Mouse (Mus musculus): ENCODE data around the gene Rnf208. TPM values are rescaled to one million over a fixed set of nuclear protein-coding genes. Genes with fewer than 3 reads are reported as not detected.

Rnf208 gene
- polyA plus RNA-seq (2015; fragmentation: Nextera tagmentation; extraction: Ambion mirVana), result 6.1 and 6.2 TPM in 2 replicates

DNA sequence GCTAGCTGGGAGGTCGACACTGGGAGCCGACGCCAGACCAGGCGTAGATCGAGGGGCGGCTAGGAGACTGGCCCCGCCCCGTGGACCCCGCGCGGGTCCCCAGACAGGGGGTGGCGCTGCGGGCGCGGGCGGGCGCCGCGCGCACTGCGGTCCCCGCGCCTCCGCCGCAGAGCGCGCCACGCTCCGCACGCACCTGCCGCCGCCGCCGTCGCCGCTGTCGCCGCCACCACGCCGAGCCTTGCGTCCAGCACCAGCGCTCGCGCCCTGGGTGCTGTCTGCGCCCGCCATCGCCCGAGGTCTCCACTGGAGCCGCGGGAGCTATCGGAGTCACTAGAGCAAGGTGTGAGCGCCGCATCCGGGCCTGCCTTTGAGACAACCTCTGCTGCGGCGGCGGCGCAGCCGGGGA is at the start of gene Rnf208, which contains the start of gene Cysrt1:
Gene Rnf208 (plus strand): TSS at position 155 of the 406 bp plus-strand sequence.
Gene Cysrt1 (minus strand): TSS at position 352 of the 406 bp plus-strand sequence.

DNA sequence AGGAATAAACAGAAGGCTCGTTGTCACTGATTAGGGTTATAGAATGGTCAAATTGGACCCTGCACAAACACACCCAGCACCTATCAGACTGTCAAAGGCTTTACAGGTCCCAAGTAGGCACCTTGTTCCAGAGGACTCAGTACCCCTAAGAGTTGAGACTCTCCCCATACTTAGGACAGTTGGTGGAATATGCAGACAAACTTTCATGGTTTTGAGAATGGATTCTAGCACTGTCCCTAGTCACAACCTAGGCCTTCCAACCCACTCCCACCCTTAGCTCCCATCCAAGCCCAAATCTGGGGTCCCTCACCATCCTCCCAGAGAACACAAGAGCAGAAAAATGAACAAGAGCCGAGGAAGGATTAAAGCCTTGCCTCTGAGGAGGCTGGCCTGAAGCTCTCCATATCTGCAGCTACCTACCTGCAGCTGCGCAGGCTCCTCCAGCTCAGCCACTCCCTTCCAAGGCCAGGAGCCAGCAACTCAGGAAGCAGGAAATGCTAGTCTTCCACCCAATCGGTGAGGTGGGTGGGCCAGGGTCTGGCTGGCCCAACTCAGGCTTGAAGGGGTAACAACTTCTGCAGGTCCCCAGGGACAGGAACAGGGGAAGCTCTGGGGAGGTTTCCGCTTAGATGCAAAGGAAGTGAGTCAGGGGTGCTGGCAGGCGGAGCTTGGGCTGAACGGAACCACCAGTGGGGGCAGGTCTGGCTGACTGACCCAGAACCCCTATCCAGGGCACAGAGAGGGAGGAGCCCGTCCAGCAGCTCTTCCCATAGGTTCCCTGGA is 45.7 kb upstream of the Rnf208 start, which contains the start of gene Tor4a:
Gene Tor4a (minus strand): TSS at position 715 of the 783 bp plus-strand sequence.

DNA sequence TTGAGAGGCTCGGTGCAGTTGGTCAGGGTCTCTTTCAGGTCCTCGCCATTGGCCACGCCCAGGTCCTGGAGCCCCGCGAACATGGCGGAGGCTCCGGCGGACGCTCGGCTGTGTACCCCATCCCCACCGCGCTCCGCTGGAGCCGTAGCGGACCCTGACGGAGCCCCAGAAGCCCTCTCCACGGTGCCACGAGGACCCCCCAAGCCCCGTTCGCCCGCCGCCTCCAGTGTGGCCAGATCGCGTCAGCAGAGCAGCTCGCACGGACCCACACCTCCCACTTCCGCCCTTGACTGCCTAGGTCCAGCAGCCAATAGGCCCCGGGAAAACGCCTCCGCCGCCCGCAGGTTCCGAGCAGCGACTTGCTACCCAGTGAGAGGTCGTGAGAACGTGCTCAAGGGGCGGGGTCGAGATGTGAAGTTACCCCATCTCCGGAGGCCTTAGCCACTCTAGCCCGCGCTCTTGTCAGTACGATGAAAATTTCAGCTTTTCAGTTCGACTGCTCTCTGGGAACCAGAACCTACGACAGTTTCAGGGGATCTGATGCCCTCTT is 30.9 kb upstream of the Rnf208 start, which contains the start of gene Nelfb:
Gene Nelfb (minus strand): TSS at position 369 of the 550 bp plus-strand sequence.

DNA sequence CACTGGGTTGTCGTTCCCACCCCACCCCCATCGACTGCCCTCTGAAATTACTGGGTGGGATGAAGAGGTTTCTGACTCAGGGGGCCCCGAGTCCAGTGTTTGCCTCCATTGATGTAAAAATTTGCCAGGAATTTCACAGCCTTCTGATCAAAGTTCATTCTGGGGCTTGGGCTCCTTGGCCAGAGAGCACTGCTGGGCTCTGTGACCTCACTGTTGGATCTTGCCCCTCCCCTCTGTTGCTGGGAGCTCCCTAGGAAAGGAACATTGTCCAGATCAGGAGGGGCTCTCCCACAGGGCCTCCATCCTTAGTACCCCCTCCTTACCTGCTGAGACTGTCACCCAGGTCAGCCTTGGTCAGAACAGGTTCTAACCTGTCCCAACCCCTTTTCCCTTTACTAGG is 27.6 kb upstream of the Rnf208 start, which contains the start of gene Stpg3:
Gene Stpg3 (minus strand): TSS at position 194 of the 400 bp plus-strand sequence.

DNA sequence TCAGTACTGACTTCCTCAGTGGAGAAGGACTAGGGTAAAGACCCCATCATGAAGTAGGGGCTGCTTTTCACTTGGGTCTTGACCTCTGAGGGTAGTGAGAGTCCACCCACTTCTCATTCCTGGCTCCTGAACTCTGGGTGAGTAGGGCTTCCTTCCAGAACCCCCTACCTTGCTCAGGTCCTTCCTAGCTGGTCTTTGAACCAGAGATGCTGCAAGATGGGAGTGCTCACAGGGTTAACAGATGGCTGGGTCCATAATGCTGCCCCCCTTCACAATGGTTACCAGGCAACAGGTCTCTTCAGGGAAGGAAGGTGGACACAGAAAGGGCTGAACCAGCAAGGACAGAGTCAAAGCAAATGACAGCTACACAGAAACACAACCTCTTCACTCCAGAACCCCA is 23.6 kb upstream of the Rnf208 start, which contains the start of gene Fam166a:
Gene Fam166a (plus strand): TSS at position 301 of the 400 bp plus-strand sequence.

DNA sequence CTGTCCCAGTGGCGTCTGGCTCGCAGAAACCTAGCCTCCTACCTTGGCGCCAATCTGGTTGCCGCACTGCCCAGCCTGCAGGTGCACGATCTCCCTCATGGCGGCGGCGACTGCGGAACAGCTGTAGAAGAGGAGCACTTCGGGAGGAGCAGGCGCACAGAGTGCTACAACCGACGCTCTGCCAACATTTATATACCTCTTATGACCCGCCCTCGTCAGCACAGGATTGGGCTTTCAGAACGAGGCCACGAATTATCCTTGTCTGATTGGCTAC is 17.6 kb upstream of the Rnf208 start, which contains the start of gene Tubb4b:
Gene Tubb4b (minus strand): TSS at position 211 of the 274 bp plus-strand sequence.

DNA sequence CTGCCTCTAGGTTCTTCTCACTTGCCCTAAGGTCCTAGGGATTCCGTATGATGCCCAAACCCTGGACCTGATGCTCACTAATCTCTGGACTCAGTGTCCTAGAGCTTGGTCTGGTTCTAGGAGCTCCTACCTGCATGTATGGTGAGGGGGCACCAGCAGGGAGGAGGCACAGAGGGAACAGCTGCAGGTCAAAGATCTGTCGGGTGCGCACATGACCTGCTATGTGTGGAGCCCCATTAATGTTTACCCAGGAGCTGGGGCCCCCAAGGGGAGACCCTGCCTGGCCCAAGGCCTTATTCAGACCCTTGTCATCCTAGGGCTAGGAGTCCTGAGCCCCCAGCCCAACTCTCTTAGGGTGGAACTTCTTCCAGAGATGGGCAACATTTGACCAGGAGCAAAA is 8.0 kb upstream of the Rnf208 start, which contains the start of gene Slc34a3:
Gene Slc34a3 (minus strand): TSS at position 315 of the 400 bp plus-strand sequence.

DNA sequence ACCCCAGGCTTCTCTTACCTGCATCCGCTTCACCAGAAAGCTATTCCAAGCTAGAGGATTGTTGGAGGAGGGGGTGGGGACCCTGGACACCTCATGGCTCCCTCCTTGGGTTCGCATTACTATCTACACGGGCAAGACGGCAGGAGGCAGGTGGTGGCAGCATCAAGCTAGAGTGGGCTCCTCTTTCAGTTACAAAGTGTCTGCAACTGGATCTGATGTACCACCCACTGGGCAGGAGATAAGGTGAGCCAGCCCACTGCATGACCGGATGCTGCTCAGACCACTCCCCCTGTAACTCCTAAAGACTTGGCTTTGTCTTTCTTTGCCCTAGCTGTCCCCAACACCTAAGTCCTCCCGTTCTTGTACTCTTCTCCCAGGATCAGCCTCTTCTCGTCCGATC is 5.4 kb upstream of the Rnf208 start, which contains the start of gene Rnf224:
Gene Rnf224 (minus strand): TSS at position 174 of the 400 bp plus-strand sequence.

DNA sequence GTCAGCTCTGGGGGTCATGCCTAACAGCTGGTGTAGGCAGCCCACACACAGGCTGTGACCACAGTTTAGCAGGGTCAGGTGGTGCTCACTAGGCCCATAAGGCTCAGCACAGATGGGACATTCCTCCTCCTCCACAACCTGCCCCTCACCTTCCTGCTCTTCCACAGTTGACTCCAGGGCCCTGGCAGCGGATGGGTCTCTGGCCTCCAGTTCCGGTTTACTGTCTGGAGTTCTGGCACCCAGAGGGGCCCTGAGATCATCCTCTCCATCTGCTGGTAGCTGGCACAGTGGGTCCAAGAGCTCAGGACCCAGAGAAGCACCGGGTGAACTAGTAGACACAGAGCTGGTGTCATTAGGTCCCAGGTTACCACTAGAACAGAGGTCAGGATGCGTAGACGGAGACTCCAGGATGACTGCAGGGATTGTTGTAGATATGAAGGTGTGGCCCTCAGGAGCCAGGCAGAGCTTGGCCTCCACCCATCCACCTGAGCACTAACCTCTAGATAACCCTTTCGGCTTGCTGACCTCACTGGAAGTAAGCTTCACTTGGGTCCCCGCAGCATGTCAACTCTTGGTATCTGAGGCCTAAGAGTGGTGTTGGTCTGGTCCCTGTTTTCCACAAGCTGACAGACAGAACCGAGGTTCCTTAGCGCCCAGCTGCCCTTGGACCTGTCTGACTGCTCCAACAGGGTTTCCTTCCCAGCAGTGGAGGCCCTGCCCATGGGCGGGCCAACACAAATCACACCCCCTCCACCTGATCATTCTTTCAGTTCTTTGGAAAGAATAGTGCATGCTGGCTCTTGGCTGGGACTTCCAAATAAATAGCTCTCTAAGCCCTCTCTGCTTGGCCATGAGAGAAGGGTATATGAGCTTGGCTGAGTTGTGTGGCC is 4.4 kb downstream of the Rnf208 start, which contains the start of gene AL732309.1:
Gene AL732309.1 (minus strand): TSS at position 681 of the 890 bp plus-strand sequence.

DNA sequence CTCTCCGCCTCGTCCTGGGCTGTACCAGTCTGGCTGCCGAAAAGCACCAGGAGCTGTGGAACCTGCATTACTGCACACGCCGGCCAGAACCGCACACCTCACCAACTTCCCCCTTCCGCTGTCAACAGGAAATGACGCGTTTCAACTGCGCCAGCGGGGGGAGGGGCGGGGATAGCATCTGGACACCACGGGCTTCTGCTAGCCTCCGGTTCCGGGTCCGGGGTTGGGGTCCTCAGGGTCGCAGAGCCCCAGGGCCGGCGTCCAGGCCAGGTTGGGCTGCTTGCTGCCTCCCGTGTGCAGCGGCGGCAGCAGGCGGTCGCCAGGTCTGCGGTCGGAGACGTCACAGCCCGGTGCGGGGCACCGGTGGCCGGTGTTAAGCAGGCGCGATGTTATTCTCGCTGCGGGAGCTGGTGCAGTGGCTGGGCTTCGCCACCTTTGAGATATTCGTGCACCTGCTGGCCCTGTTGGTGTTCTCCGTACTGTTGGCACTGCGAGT is 13.3 kb downstream of the Rnf208 start, which contains the start of gene Tmem203:
Gene Tmem203 (plus strand): TSS at position 156 of the 496 bp plus-strand sequence.

DNA sequence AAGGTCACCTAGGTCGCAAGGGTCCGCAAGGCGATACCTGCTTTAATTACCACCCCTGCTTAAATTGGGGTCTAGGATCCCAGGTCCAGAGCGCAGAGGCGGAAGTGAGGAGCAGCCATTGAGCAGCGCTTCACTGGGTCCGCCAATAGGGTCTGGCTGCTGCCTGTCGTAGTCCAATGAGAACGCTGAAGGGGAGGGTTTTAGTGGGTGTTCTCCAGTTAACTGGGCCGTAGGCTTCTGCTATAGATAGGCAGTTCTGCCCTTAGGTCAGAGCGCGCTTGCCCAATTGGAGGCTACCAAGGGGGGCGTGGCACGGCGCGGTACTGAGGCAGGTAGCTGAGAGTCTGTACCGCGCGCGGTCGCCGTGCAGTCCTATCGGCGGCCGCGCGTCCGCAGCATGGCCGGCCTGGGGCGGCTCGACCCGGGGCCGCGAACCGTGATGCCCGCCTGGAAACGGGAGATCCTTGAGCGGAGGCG is 20.3 kb downstream of the Rnf208 start, which contains the start of gene Tprn:
Gene Tprn (plus strand): TSS at position 328 of the 477 bp plus-strand sequence.

DNA sequence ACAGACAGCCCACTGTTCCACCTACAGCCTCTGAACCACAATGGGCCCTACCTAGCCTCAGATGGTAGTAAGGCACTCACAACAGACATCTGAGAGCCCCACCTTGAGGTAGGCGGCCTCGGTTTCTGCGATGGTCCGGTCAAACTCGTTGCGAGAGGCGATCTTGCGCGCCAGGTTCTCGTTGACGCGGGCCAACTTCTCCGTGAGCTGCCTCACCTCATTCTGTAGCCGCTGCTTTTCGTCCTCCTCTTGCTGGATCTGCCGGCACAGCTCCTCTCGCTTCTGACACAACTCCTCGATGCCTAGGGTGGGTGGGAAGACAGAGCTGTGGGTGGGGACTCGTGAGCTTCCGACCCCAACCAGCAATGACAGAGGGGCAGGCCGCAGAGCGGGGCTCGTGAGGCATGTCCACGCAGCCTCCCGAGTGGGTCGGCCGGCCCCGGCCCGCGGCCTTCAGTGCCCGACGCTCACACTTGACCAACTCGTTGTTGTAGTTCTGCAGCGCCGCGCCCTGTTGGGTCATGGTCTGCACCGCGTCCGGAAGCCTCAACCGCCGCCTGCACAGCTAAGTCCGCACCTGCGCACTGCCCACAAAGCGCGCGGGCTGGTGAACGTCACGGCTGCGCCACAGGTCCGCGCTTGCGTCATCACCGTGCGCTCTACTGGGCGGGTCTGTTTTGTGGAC is 29.9 kb downstream of the Rnf208 start, which contains the start of the genes Ssna1 and Anapc2:
Gene Ssna1 (minus strand): TSS at position 612 of the 685 bp plus-strand sequence.
Gene Anapc2 (plus strand): TSS at position 652 of the 685 bp plus-strand sequence.

DNA sequence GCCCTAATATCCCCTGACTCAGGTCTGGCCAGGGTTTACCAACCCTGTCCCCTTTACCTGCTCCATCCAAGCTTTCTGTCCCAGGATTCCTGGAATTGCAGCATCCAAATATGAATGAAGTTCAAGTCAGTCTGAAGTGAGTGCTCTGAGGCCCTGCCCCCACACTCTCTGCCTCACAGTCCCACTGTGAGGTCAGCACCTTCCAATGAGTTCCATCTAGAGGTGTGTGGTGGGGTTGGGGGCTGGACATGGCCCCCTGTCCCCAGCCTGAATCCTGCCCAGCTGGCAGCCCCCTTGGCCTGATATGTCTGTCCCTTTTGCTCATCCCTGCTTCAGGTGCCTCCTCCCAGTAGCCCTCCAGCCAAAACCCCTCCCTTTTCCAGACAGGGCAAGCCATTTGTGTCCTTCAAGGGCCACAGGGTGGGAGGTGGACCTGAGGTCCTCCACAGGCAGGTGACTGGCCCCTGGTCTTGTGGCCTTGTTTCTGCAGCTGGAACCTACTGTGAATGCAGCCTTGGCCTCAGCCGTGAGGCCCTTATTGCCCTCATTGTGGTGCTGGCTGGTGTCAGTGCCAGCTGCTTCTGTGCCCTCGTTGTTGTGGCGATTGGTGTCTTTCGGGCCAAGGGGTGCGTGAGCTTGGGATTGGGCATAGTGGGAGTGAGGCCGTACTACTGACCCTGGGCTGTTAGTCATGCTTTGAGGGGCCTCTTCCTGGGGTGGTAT is 46.0 kb downstream of the Rnf208 start, which contains the start of gene Tmem210:
Gene Tmem210 (plus strand): TSS at position 219 of the 723 bp plus-strand sequence.

DNA sequence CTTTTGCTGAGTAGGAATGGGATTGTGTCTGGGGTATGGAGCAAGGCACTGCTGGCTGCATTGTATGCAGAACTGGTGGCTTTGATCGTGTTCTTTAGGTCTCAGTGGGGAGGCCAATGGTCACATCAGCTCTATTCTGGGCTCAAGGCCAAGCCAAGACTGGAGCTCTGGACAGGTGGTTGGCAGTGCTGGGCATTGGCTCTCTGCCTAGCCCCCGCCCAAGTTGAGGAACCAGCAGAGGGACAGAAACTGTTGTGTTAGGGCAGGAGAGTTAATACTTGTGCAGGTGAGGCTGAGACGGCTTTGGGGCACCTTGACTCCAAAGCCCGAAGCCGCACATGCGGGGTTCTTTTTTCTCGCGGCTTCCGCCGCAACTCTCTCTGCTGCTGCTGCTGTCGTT is 47.6 kb downstream of the Rnf208 start, which contains the start of gene Lrrc26:
Gene Lrrc26 (plus strand): TSS at position 265 of the 400 bp plus-strand sequence.

Other genes with a start within 250 kb of the Rnf208 start
- 35.9 and 40.2 TPM in 2 replicates for gene Nsmf, start 187.9 kb upstream of the Rnf208 start, polyA plus RNA-seq (2015; fragmentation: Nextera tagmentation; extraction: Ambion mirVana)
- gene Entpd8, start 162.0 kb upstream of the Rnf208 start, polyA plus RNA-seq (2015; fragmentation: Nextera tagmentation; extraction: Ambion mirVana), result not detected in 2 replicates
- gene Noxa1, start 147.1 kb upstream of the Rnf208 start, polyA plus RNA-seq (2015; fragmentation: Nextera tagmentation; extraction: Ambion mirVana), result 0.23 and 0.29 TPM in 2 replicates
- 11.0 and 13.9 TPM in 2 replicates for gene Nrarp, start 61.5 kb upstream of the Rnf208 start, polyA plus RNA-seq (2015; fragmentation: Nextera tagmentation; extraction: Ambion mirVana)
- gene Tor4a, start 45.4 kb upstream of the Rnf208 start, polyA plus RNA-seq (2015; fragmentation: Nextera tagmentation; extraction: Ambion mirVana), result 11.9 and 14.0 TPM in 2 replicates
- gene Nelfb, start 30.8 kb upstream of the Rnf208 start, polyA plus RNA-seq (2015; fragmentation: Nextera tagmentation; extraction: Ambion mirVana), result 52.2 and 57.0 TPM in 2 replicates
- not detected in 2 replicates for gene Stpg3, start 27.6 kb upstream of the Rnf208 start, polyA plus RNA-seq (2015; fragmentation: Nextera tagmentation; extraction: Ambion mirVana)
- not detected in 2 replicates for gene Fam166a, start 23.5 kb upstream of the Rnf208 start, polyA plus RNA-seq (2015; fragmentation: Nextera tagmentation; extraction: Ambion mirVana)
- gene Tubb4b, start 17.6 kb upstream of the Rnf208 start, polyA plus RNA-seq (2015; fragmentation: Nextera tagmentation; extraction: Ambion mirVana), result 397 and 469 TPM in 2 replicates
- gene Slc34a3, start 7.9 kb upstream of the Rnf208 start, polyA plus RNA-seq (2015; fragmentation: Nextera tagmentation; extraction: Ambion mirVana), result not detected in 2 replicates
- 0.10 TPM in 1 of 2 replicates, not detected in the other for gene Rnf224, start 5.5 kb upstream of the Rnf208 start, polyA plus RNA-seq (2015; fragmentation: Nextera tagmentation; extraction: Ambion mirVana)
- 10.0 and 10.6 TPM in 2 replicates for gene Cysrt1, start 197 bp downstream of the Rnf208 start, polyA plus RNA-seq (2015; fragmentation: Nextera tagmentation; extraction: Ambion mirVana)
- gene AL732309.1, start 4.6 kb downstream of the Rnf208 start, polyA plus RNA-seq (2015; fragmentation: Nextera tagmentation; extraction: Ambion mirVana), result 7.6 and 8.0 TPM in 2 replicates
- gene Tmem203, start 13.2 kb downstream of the Rnf208 start, polyA plus RNA-seq (2015; fragmentation: Nextera tagmentation; extraction: Ambion mirVana), result 35.6 and 37.6 TPM in 2 replicates
- 6.5 and 7.2 TPM in 2 replicates for gene Tprn, start 20.4 kb downstream of the Rnf208 start, polyA plus RNA-seq (2015; fragmentation: Nextera tagmentation; extraction: Ambion mirVana)
- gene Ssna1, start 30.2 kb downstream of the Rnf208 start, polyA plus RNA-seq (2015; fragmentation: Nextera tagmentation; extraction: Ambion mirVana), result 137 and 141 TPM in 2 replicates
- 88.7 and 91.4 TPM in 2 replicates for gene Anapc2, start 30.2 kb downstream of the Rnf208 start, polyA plus RNA-seq (2015; fragmentation: Nextera tagmentation; extraction: Ambion mirVana)
- gene Tmem210, start 45.9 kb downstream of the Rnf208 start, polyA plus RNA-seq (2015; fragmentation: Nextera tagmentation; extraction: Ambion mirVana), result not detected in 2 replicates
- gene Lrrc26, start 47.7 kb downstream of the Rnf208 start, polyA plus RNA-seq (2015; fragmentation: Nextera tagmentation; extraction: Ambion mirVana), result 0.97 and 0.98 TPM in 2 replicates
- 2.3 and 3.2 TPM in 2 replicates for gene Grin1, start 76.9 kb downstream of the Rnf208 start, polyA plus RNA-seq (2015; fragmentation: Nextera tagmentation; extraction: Ambion mirVana)
- gene Man1b1, start 90.1 kb downstream of the Rnf208 start, polyA plus RNA-seq (2015; fragmentation: Nextera tagmentation; extraction: Ambion mirVana), result 32.5 and 37.0 TPM in 2 replicates
- gene Dpp7, start 114.1 kb downstream of the Rnf208 start, polyA plus RNA-seq (2015; fragmentation: Nextera tagmentation; extraction: Ambion mirVana), result 13.1 and 14.8 TPM in 2 replicates
- 34.1 and 37.0 TPM in 2 replicates for gene Uap1l1, start 123.4 kb downstream of the Rnf208 start, polyA plus RNA-seq (2015; fragmentation: Nextera tagmentation; extraction: Ambion mirVana)
- gene Sapcd2, start 130.1 kb downstream of the Rnf208 start, polyA plus RNA-seq (2015; fragmentation: Nextera tagmentation; extraction: Ambion mirVana), result 5.6 and 5.9 TPM in 2 replicates
- gene Entpd2, start 153.6 kb downstream of the Rnf208 start, polyA plus RNA-seq (2015; fragmentation: Nextera tagmentation; extraction: Ambion mirVana), result 38.2 and 39.1 TPM in 2 replicates
- gene Npdc1, start 157.1 kb downstream of the Rnf208 start, polyA plus RNA-seq (2015; fragmentation: Nextera tagmentation; extraction: Ambion mirVana), result 58.9 and 59.9 TPM in 2 replicates
- gene Fut7, start 181.0 kb downstream of the Rnf208 start, polyA plus RNA-seq (2015; fragmentation: Nextera tagmentation; extraction: Ambion mirVana), result 0.08 TPM in 1 of 2 replicates, not detected in the other
- gene Abca2, start 186.4 kb downstream of the Rnf208 start, polyA plus RNA-seq (2015; fragmentation: Nextera tagmentation; extraction: Ambion mirVana), result 1.5 and 1.6 TPM in 2 replicates
- gene Clic3, start 214.6 kb downstream of the Rnf208 start, polyA plus RNA-seq (2015; fragmentation: Nextera tagmentation; extraction: Ambion mirVana), result 10.4 and 12.0 TPM in 2 replicates
- 34.9 and 35.2 TPM in 2 replicates for gene Paxx, start 218.8 kb downstream of the Rnf208 start, polyA plus RNA-seq (2015; fragmentation: Nextera tagmentation; extraction: Ambion mirVana)
- gene Ptgds, start 227.8 kb downstream of the Rnf208 start, polyA plus RNA-seq (2015; fragmentation: Nextera tagmentation; extraction: Ambion mirVana), result 0.47 and 0.68 TPM in 2 replicates

All from urinary bladder, postnatal 0 days (tissue).